Mouse (Mus musculus): ENCODE data around the gene Nrxn3.

GRCm38 (mm10) chr12:89331474-89332263 lies 609.0 kb downstream of the Nrxn3 start:
- TF ChIP-seq FLI1 (IDR thresholded peaks at IDR 0.05; ENCODE audit: low read length) (no peak), GATA1 (IDR thresholded peaks at IDR 0.05; ENCODE audit: borderline replicate concordance, low read length) (no peak)
